Mouse (Mus musculus) neural tube, embryonic 12.5 days (tissue): ENCODE results near the gene Fate1. TPM values are rescaled to one million over a fixed set of nuclear protein-coding genes. Genes with fewer than 3 reads are reported as not detected.

Source experiments
- ATAC-seq: fragments of 200-750 bp; cut with Nextera tagmentation; 2 replicates; pipeline ENCODE4 v1.8.0; 2017; ENCODE audit warnings: low read depth, mild to moderate bottlenecking, moderate TSS enrichment, moderate library complexity; ENCODE audit not compliant: low FRiP score
- H3K27ac ChIP-seq: fragments of 300-500 bp; sonication (generic); 2 replicates; pipeline ENCODE4 v1.5.1; 2016
- H3K27me3 ChIP-seq: fragments of 300-500 bp; sonication (generic); replicated peaks from 2 replicates; pipeline ENCODE4 v1.6.1; 2016; ENCODE audit warnings: mild to moderate bottlenecking
- H3K36me3 ChIP-seq: fragments of 300-500 bp; sonication (generic); 2 replicates; pipeline ENCODE4 v1.6.1; 2016; ENCODE audit warnings: mild to moderate bottlenecking
- H3K4me1 ChIP-seq: fragments of 300-500 bp; sonication (generic); 2 replicates; pipeline ENCODE4 v1.6.1; 2016
- H3K4me2 ChIP-seq: fragments of 300-500 bp; sonication (generic); replicated peaks from 2 replicates; pipeline ENCODE4 v1.6.1; 2016; ENCODE audit warnings: mild to moderate bottlenecking
- H3K4me3 ChIP-seq: fragments of 300-500 bp; sonication (generic); 2 replicates; pipeline ENCODE4 v1.5.1; 2016
- H3K9ac ChIP-seq: fragments of 300-500 bp; sonication (generic); 2 replicates; pipeline ENCODE4 v1.6.1; 2016; ENCODE audit warnings: mild to moderate bottlenecking
- H3K9me3 ChIP-seq: fragments of 300-500 bp; sonication (generic); 2 replicates; pipeline ENCODE4 v1.6.1; 2016; ENCODE audit warnings: mild to moderate bottlenecking
- WGBS: fragments of 180-500 bp; shearing (Covaris S2); methylation state at CpG from one replicate; pipeline ENCODE4 v1.1.7; 2016; 5-methylcytosine and 5-hydroxymethylcytosine counted together
- polyA plus RNA-seq: library from polyadenylated mRNA; unstranded; fragments of >200 nt; fragmentation: Nextera tagmentation; extraction: Ambion mirVana; gene quantifications from 2 replicates; pipeline ENCODE4 v1.2.1, GENCODE M21; 2016

Gene Fate1
- polyA plus RNA-seq, 1 experiment from 2014 or later: not detected

DNA sequence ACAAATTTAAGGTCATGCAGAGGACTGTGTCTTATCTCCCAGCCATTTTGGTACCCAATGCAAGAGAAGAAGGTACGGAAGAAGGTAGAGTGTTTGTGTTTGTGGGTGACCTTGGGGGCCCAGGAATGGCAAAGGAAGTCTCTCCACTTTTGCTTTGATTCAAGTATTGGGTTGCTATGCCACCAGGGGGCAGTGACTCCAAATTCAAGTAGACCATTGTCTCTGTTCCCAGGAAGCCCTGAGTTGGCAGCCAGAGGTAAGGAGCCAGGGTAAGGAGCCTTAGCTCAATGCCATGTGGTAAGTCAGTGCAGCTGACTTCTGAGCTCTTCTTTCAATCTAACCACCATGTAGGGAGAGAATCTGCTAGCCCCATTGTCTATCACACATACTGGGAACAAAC is 11.0 kb downstream of the Fate1 start:
- H3K4me1 ChIP-seq: no peaks in the 10 kb centered on the region
- no peak overlapping the region for H3K27ac ChIP-seq
- no peak overlapping the region for H3K4me2 ChIP-seq
- no peaks in the 10 kb centered on the region for H3K27me3 ChIP-seq
- H3K4me3 ChIP-seq: no peak overlapping the region
- WGBS: 90% methylated on average over 1 of the region's 1 CpGs
- no peaks in the 10 kb centered on the region for H3K36me3 ChIP-seq
- ATAC-seq: no peak
- no peak overlapping the region for H3K9ac ChIP-seq
- no peaks in the 10 kb centered on the region for H3K9me3 ChIP-seq

DNA sequence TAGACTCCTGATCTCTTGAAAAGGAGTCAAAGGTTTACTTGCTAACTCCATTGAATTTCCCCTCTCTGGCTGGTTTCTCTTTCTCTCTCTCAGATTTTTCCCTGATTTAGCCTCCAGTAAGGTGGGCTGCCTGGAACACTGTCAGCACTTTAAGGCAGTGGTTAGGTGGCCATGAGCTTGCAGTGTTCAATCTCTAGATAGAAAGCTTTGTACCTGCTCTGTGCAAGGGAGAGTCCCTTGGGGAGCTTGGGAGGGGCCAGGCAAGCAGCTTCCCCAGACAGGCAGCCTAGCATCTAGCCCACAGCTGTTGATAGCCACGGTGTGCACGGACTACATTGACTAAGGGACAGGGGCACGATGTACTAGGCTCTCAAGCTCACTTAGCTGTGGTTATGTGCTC is 18.8 kb downstream of the Fate1 start, which contains the start of gene Cnga2:
TSS of gene Cnga2 (plus strand) at position 301 of the 400 bp plus-strand sequence.
- 83% methylated on average over 3 of the region's 3 CpGs for WGBS
- no peak within 1 kb of the TSS for H3K9ac ChIP-seq
- no peaks in the 10 kb centered on the region for H3K27me3 ChIP-seq
- no peaks in the 10 kb centered on the region for H3K36me3 ChIP-seq
- H3K4me1 ChIP-seq: no peaks in the 10 kb centered on the region
- no peaks in the 10 kb centered on the region for H3K9me3 ChIP-seq
- H3K27ac ChIP-seq: no peak within 1 kb of the TSS
- H3K4me2 ChIP-seq: no peak within 1 kb of the TSS
- no peak within 1 kb of the TSS for H3K4me3 ChIP-seq
- no peak for ATAC-seq

DNA sequence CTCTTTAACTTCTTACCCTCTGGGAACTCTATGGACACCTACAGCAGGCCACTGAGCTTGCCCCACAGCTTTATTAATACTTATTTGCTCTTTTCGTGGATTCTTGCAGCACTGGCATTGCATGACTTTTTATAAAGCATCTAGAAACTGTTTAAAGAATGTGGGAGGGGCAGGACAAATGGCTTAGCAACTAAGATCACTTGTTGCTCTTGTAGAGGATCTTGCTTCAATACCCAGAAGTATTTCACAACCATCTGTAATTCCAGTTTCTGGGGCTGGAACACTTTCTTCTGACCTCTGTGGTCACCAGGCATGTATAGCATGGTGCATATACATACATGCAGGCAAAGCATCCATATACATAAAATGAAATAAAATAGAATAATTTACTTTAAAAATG is 23.2 kb downstream of the Fate1 start:
- no peak for ATAC-seq
- Histone ChIP-seq H3K27ac (no peak overlapping the region), H3K9me3 (no peaks in the 10 kb centered on the region), H3K4me2 (no peak overlapping the region), H3K4me3 (no peak overlapping the region), H3K36me3 (no peaks in the 10 kb centered on the region), H3K4me1 (no peaks in the 10 kb centered on the region), H3K27me3 (no peaks in the 10 kb centered on the region), H3K9ac (no peak overlapping the region)
- WGBS: 66% methylated on average over 1 of the region's 1 CpGs

DNA sequence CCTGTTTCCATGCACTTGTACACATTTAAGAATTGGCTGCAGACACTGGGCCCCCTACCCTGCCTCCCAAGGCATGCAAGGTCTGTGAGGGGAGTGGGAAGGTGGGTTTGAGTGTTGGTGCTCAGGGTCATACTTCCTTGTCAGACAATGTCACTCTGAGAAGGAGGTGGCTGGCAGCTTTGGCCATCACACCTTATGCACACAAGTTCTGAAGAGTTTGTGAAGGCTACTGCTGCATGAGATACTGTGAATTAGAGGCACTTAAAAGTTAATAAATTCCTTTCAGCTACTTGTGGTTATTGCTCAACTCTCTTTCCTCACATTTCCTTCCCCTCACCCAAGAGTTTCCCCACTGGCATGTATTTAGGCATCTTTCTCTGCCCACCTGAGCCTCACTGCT is 37.1 kb downstream of the Fate1 start:
- Histone ChIP-seq H3K27ac (no peak overlapping the region), H3K9ac (no peak overlapping the region), H3K27me3 (no peaks in the 10 kb centered on the region), H3K4me3 (no peak overlapping the region), H3K4me1 (no peaks in the 10 kb centered on the region), H3K9me3 (no peaks in the 10 kb centered on the region), H3K4me2 (no peak overlapping the region), H3K36me3 (no peaks in the 10 kb centered on the region)
- ATAC-seq: no peak

DNA sequence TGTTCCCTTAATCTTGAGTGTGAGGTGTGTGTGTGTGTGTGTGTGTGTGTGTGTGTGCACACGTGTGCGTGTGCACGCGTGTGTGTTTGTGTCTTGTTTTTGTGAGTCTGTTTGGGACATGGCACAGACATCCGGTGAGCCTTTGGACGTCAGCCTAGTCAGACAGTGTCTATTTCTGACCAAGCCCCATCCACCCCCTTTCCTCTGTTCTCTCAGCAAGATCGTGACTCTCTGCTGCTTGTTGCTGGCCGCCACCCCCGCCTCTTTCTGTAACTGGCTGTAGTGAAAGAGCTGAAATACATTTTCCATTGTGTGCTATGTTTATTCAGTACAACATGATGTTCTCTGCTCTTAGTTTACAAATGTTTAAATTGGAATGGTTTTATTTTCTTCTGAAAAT is 39.5 kb downstream of the Fate1 start:
- 67% methylated on average over 9 of the region's 9 CpGs for WGBS

DNA sequence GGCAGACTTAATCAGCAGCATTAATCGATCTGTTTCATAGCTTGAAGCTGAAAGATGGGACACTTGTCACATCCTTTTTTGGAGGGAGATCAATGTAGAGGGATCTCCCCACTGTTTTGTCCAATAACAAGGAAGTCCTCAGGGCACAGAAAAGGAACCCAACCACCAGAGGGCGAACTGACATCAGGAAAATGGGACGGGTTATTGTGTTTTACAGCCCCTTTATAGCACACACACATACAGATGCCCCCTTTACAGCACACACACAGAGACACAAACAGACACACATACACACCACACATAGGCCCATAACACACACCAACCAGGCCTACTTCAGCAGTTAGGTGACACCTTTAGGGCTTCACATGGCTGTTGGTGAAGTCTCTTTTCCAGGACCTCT is 40.0 kb downstream of the Fate1 start:
- H3K27me3 ChIP-seq: no peaks in the 10 kb centered on the region
- no peaks in the 10 kb centered on the region for H3K9me3 ChIP-seq
- no peaks in the 10 kb centered on the region for H3K4me1 ChIP-seq
- H3K27ac ChIP-seq: no peak overlapping the region
- ATAC-seq: peak; percentile 53; the same call in 1 of the 2 replicates
- 28% methylated on average over 3 of the region's 3 CpGs for WGBS
- H3K4me2 ChIP-seq: no peak overlapping the region
- H3K4me3 ChIP-seq: no peak overlapping the region
- H3K9ac ChIP-seq: no peak overlapping the region
- no peaks in the 10 kb centered on the region for H3K36me3 ChIP-seq

More for the DNA sequence above, 39.5 kb downstream of the Fate1 start:
- H3K9ac ChIP-seq: no peak overlapping the region
- H3K4me1 ChIP-seq: no peaks in the 10 kb centered on the region
- no peak overlapping the region for H3K27ac ChIP-seq
- H3K4me2 ChIP-seq: no peak overlapping the region
- H3K27me3 ChIP-seq: no peaks in the 10 kb centered on the region
- no peak for ATAC-seq
- H3K4me3 ChIP-seq: no peak overlapping the region
- no peaks in the 10 kb centered on the region for H3K36me3 ChIP-seq
- no peaks in the 10 kb centered on the region for H3K9me3 ChIP-seq

DNA sequence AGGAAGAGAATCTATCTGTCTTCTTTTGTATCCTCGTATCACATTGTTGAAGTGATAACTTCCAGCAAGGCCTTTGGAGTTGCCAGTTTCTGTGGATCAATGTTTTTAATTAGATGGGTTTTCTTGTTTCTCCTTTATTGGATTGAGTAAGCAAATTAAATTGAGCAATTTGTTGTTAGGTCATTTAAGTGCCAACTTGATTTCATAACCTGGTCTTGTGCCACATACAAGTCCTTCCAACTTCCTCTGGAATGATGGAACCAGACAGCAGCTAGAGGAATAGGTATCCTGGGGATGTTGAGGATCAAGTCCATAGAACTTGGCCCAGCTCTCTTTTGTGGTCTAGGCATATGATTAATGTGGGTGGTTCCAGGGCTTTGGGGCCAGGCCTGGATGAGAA is 49.5 kb downstream of the Fate1 start:
- H3K9me3 ChIP-seq: no peaks in the 10 kb centered on the region
- WGBS: 76% methylated on average over 1 of the region's 1 CpGs
- H3K4me3 ChIP-seq: no peak overlapping the region

DNA sequence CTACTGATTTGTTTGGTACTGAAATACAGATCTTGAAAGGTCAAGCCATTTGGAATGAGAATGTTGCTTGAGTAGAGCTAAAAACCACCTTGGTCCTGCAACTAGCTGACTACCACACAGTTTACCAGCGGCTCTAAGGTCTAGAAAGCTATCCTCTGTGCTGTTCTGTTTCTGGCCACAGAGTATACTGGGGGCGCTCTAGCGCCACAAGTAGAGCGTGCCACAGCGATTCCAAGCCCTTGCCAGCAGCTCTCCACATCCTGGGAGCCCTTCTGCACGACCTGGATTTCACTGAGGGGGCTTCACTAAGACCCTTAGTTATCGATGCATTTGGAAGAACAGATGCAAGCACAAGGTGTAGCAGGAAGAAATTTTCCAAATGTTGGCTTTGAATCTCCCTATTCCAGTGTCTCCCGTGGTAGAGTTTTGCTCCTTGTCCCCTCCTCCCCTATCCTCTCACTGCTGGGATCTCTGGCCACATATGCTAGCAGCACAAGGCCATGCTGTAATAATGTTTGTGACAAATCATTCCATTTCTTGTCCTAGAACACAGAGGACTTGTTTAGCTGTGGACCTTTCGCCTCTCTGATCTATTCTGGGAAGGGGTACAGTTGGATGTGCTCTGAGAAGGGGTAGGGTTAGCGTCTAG is 50.1 kb downstream of the Fate1 start:
- no peak for ATAC-seq
- WGBS: 37% methylated on average over 10 of the region's 10 CpGs
- no peaks in the 10 kb centered on the region for H3K27me3 ChIP-seq

More for the DNA sequence above, 49.5 kb downstream of the Fate1 start:
- Histone ChIP-seq H3K27ac (no peak overlapping the region), H3K36me3 (no peaks in the 10 kb centered on the region), H3K4me2 (no peak overlapping the region), H3K27me3 (no peaks in the 10 kb centered on the region), H3K4me1 (no peaks in the 10 kb centered on the region), H3K9ac (no peak overlapping the region)
- no peak for ATAC-seq

DNA sequence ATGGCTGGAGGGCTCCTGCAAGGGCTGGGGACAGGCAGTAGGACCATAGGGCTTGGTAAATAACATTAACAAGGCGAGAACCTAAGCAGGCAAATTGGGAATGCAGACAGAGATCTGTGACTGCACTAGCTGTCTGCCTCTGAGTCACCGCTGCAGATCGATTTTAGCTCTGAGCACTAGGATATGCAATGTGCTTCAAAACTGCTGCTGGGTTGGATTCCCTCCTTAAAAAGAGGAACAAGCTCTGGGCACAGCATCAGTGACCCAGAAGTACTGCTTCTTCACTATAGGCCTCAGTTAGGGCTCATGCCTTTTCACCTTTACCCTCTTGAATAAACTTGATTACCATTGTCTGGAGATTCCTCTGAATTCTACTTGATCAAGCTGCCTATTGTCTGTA is 50.8 kb downstream of the Fate1 start:
- ATAC-seq: no peak
- Histone ChIP-seq H3K4me1 (no peaks in the 10 kb centered on the region), H3K4me2 (no peak overlapping the region), H3K27me3 (no peaks in the 10 kb centered on the region), H3K9ac (no peak overlapping the region), H3K4me3 (no peak overlapping the region), H3K9me3 (no peaks in the 10 kb centered on the region), H3K27ac (no peak overlapping the region), H3K36me3 (no peaks in the 10 kb centered on the region)
- 55% methylated on average over 3 of the region's 3 CpGs for WGBS

More for the DNA sequence above, 50.1 kb downstream of the Fate1 start:
- Histone ChIP-seq H3K4me2 (no peak overlapping the region), H3K9me3 (no peaks in the 10 kb centered on the region), H3K36me3 (no peaks in the 10 kb centered on the region), H3K4me3 (no peak overlapping the region), H3K9ac (no peak overlapping the region), H3K4me1 (no peaks in the 10 kb centered on the region), H3K27ac (no peak overlapping the region)

Other genes with a start within 250 kb of the Fate1 start
- 50.9 and 57.2 TPM in 2 replicates for gene Vma21, start 157.1 kb upstream of the Fate1 start, polyA plus RNA-seq
- 0.11 TPM in 1 of 2 replicates, not detected in the other for gene Gm1141, start 52.0 kb upstream of the Fate1 start, polyA plus RNA-seq
- gene Prrg3, start 10.4 kb upstream of the Fate1 start, polyA plus RNA-seq: 9.8 and 10.8 TPM in 2 replicates
- gene Cnga2, start 18.9 kb downstream of the Fate1 start, polyA plus RNA-seq: 0.06 and 0.10 TPM in 2 replicates
- gene Magea4, start 249.0 kb downstream of the Fate1 start, polyA plus RNA-seq: not detected in 2 replicates